Mouse (Mus musculus): ENCODE data around the gene Fbf1. TPM values are rescaled to one million over a fixed set of nuclear protein-coding genes. Genes with fewer than 3 reads are reported as not detected.

Gene Fbf1
- polyA plus RNA-seq, 1 experiment from 2014 or later, result 6.1 TPM

GRCm38 (mm10) chr11:116106963-116107776 is 60.8 kb downstream of the Fbf1 start:
- ATAC-seq (ENCODE audit: insufficient read depth), result no peak
- Histone ChIP-seq H3K4me3 (replicated peaks) (no peak overlapping the region), H3K27ac (replicated peaks) (no peak overlapping the region), H3K27me3 (peaks cover 66% of the 10 kb centered on the region), H3K36me3 (replicated peaks) (no peaks in the 10 kb centered on the region), H3K4me1 (replicated peaks) (peaks cover 69% of the 10 kb centered on the region), H3K9me3 (replicated peaks) (no peaks in the 10 kb centered on the region), H3K4me2 (no peak overlapping the region), H3K9ac (no peak overlapping the region)
- WGBS (ENCODE audit: insufficient replicate concordance), result 38% methylated on average over 14 of the region's 14 CpGs

- H3K4me3 ChIP-seq (replicated peaks), result no peak overlapping the region
- no peaks in the 10 kb centered on the region for H3K36me3 ChIP-seq (replicated peaks)
- H3K9me3 ChIP-seq (replicated peaks), result no peaks in the 10 kb centered on the region
- H3K9ac ChIP-seq, result no peak overlapping the region
- WGBS (ENCODE audit: insufficient replicate concordance), result 25% methylated on average over 32 of the region's 32 CpGs
- no peak for ATAC-seq (ENCODE audit: insufficient read depth)
- H3K4me1 ChIP-seq (replicated peaks), result peaks cover 77% of the 10 kb centered on the region
- H3K27me3 ChIP-seq, result peaks cover 58% of the 10 kb centered on the region
- no peak overlapping the region for H3K27ac ChIP-seq (replicated peaks)
- peak overlapping the region; percentile 35 for H3K4me2 ChIP-seq
Observed at GRCm38 (mm10) chr11:116106154-116106962, 61.6 kb downstream of the Fbf1 start.

GRCm38 (mm10) chr11:116105065-116105464 is 62.9 kb downstream of the Fbf1 start:
- Histone ChIP-seq H3K36me3 (replicated peaks) (no peaks in the 10 kb centered on the region), H3K4me1 (replicated peaks) (peaks cover 83% of the 10 kb centered on the region), H3K27ac (replicated peaks) (no peak overlapping the region)

GRCm38 (mm10) chr11:116104006-116104646 is 63.8 kb downstream of the Fbf1 start:
- no peak overlapping the region for H3K4me3 ChIP-seq (replicated peaks)
- H3K9me3 ChIP-seq (replicated peaks), result no peaks in the 10 kb centered on the region
- H3K4me1 ChIP-seq (replicated peaks), result peaks cover 83% of the 10 kb centered on the region
- H3K27me3 ChIP-seq, result peaks cover 36% of the 10 kb centered on the region
- peak overlapping the region; percentile 62 for H3K27ac ChIP-seq (replicated peaks)
- H3K36me3 ChIP-seq (replicated peaks), result no peaks in the 10 kb centered on the region
- WGBS (ENCODE audit: insufficient replicate concordance), result 36% methylated on average over 14 of the region's 14 CpGs
- peak; percentile 57 for ATAC-seq (ENCODE audit: insufficient read depth)
- H3K4me2 ChIP-seq, result no peak overlapping the region
- H3K9ac ChIP-seq, result no peak overlapping the region

More at GRCm38 (mm10) chr11:116105065-116105464, 62.9 kb downstream of the Fbf1 start:
- 61% methylated on average over 2 of the region's 2 CpGs for WGBS (ENCODE audit: insufficient replicate concordance)
- Histone ChIP-seq H3K4me3 (replicated peaks) (no peak overlapping the region), H3K9me3 (replicated peaks) (no peaks in the 10 kb centered on the region), H3K4me2 (no peak overlapping the region), H3K27me3 (peaks cover 45% of the 10 kb centered on the region), H3K9ac (no peak overlapping the region)
- ATAC-seq (ENCODE audit: insufficient read depth), result no peak

- peaks cover 30% of the 10 kb centered on the region for H3K27me3 ChIP-seq
- peak overlapping the region; percentile 62; the same call in 1 of the 2 replicates for H3K27ac ChIP-seq (replicated peaks)
- no peaks in the 10 kb centered on the region for H3K36me3 ChIP-seq (replicated peaks)
- peaks cover 82% of the 10 kb centered on the region for H3K4me1 ChIP-seq (replicated peaks)
- ATAC-seq (ENCODE audit: insufficient read depth), result no peak
- no peak overlapping the region for H3K4me3 ChIP-seq (replicated peaks)
- 58% methylated on average over 12 of the region's 12 CpGs for WGBS (ENCODE audit: insufficient replicate concordance)
- H3K9me3 ChIP-seq (replicated peaks), result no peaks in the 10 kb centered on the region
- H3K4me2 ChIP-seq, result no peak overlapping the region
- no peak overlapping the region for H3K9ac ChIP-seq
Observed at GRCm38 (mm10) chr11:116103572-116103971, 64.4 kb downstream of the Fbf1 start.

- Histone ChIP-seq H3K9me3 (replicated peaks) (no peaks in the 10 kb centered on the region), H3K27me3 (peaks cover 19% of the 10 kb centered on the region), H3K27ac (replicated peaks) (peak overlapping the region; percentile 55; the same call in 1 of the 2 replicates), H3K4me2 (no peak overlapping the region), H3K4me3 (replicated peaks) (no peak overlapping the region), H3K36me3 (replicated peaks) (no peaks in the 10 kb centered on the region), H3K4me1 (replicated peaks) (peaks cover 77% of the 10 kb centered on the region), H3K9ac (no peak overlapping the region)
- 32% methylated on average over 4 of the region's 4 CpGs for WGBS (ENCODE audit: insufficient replicate concordance)
- no peak for ATAC-seq (ENCODE audit: insufficient read depth)
Observed at GRCm38 (mm10) chr11:116102472-116102871, 65.5 kb downstream of the Fbf1 start.

GRCm38 (mm10) chr11:116101931-116102381 is 66.0 kb downstream of the Fbf1 start:
- Histone ChIP-seq H3K4me2 (peak overlapping the region; percentile 21; the same call in 1 of the 2 replicates), H3K9me3 (replicated peaks) (no peaks in the 10 kb centered on the region), H3K4me1 (replicated peaks) (peaks cover 72% of the 10 kb centered on the region), H3K27ac (replicated peaks) (peak overlapping the region; percentile 55), H3K4me3 (replicated peaks) (no peak overlapping the region), H3K36me3 (replicated peaks) (no peaks in the 10 kb centered on the region), H3K27me3 (peaks cover 14% of the 10 kb centered on the region), H3K9ac (no peak overlapping the region)
- 22% methylated on average over 11 of the region's 11 CpGs for WGBS (ENCODE audit: insufficient replicate concordance)
- ATAC-seq (ENCODE audit: insufficient read depth), result no peak

GRCm38 (mm10) chr11:116100839-116101238 is 67.1 kb downstream of the Fbf1 start:
- Histone ChIP-seq H3K9me3 (replicated peaks) (no peaks in the 10 kb centered on the region), H3K4me2 (no peak overlapping the region), H3K4me3 (replicated peaks) (no peak overlapping the region), H3K27me3 (peaks cover 3% of the 10 kb centered on the region; the same call in 1 of the 2 replicates), H3K4me1 (replicated peaks) (peaks cover 61% of the 10 kb centered on the region), H3K9ac (no peak overlapping the region), H3K27ac (replicated peaks) (0 out of 2 replicates have a peak overlapping the region, but pooled peaks have one; percentile 41), H3K36me3 (replicated peaks) (no peaks in the 10 kb centered on the region)
- 75% methylated on average over 7 of the region's 7 CpGs for WGBS (ENCODE audit: insufficient replicate concordance)
- no peak for ATAC-seq (ENCODE audit: insufficient read depth)

GRCm38 (mm10) chr11:116100385-116100784 is 67.6 kb downstream of the Fbf1 start:
- Histone ChIP-seq H3K4me1 (replicated peaks) (peaks cover 59% of the 10 kb centered on the region), H3K36me3 (replicated peaks) (no peaks in the 10 kb centered on the region), H3K4me2 (no peak overlapping the region), H3K9me3 (replicated peaks) (no peaks in the 10 kb centered on the region), H3K4me3 (replicated peaks) (no peak overlapping the region), H3K27ac (replicated peaks) (no peak overlapping the region), H3K27me3 (no peaks in the 10 kb centered on the region; the same call in 1 of the 2 replicates), H3K9ac (no peak overlapping the region)
- 54% methylated on average over 6 of the region's 6 CpGs for WGBS (ENCODE audit: insufficient replicate concordance)
- ATAC-seq (ENCODE audit: insufficient read depth), result no peak

GRCm38 (mm10) chr11:116099462-116099861 is 68.5 kb downstream of the Fbf1 start:
- Histone ChIP-seq H3K27me3 (no peaks in the 10 kb centered on the region; the same call in 1 of the 2 replicates), H3K4me3 (replicated peaks) (no peak overlapping the region), H3K27ac (replicated peaks) (peak overlapping the region; percentile 35; the same call in 1 of the 2 replicates), H3K4me1 (replicated peaks) (peaks cover 55% of the 10 kb centered on the region), H3K9me3 (replicated peaks) (no peaks in the 10 kb centered on the region), H3K9ac (no peak overlapping the region), H3K36me3 (replicated peaks) (no peaks in the 10 kb centered on the region), H3K4me2 (no peak overlapping the region)
- 29% methylated on average over 6 of the region's 6 CpGs for WGBS (ENCODE audit: insufficient replicate concordance)
- ATAC-seq (ENCODE audit: insufficient read depth), result no peak

Data from liver, embryonic 15.5 days (tissue).